Mouse (Mus musculus) kidney, adult 2 months (tissue): ENCODE results near the gene Ltb. TPM values are rescaled to one million over a fixed set of nuclear protein-coding genes. Genes with fewer than 3 reads are reported as not detected.
A peak's percentile ranks its signal among the peaks of the same experiment; 100 is the strongest.

ENCODE experiments used
- DNase-seq: peaks from one replicate; pipeline ENCODE4 v3.0.0; 2021
- H3K27ac ChIP-seq: fragments of 200-500 bp; 2 replicates; pipeline ENCODE4 v1.5.1; 2012; ENCODE audit warnings: low read depth, low read length, control low read depth, inconsistent platforms; ENCODE audit not compliant: insufficient read depth
- H3K27me3 ChIP-seq: fragments of 200-500 bp; replicated peaks from 2 replicates; pipeline ENCODE4 v1.6.1; 2012; ENCODE audit warnings: mild to moderate bottlenecking, moderate library complexity, low read length, inconsistent platforms; ENCODE audit not compliant: control insufficient read depth, insufficient read depth
- H3K36me3 ChIP-seq: fragments of 200-500 bp; 2 replicates; pipeline ENCODE4 v1.6.1; 2012; ENCODE audit warnings: mild to moderate bottlenecking, moderate library complexity, low read length, inconsistent platforms; ENCODE audit not compliant: control insufficient read depth, insufficient read depth
- H3K4me1 ChIP-seq: fragments of 200-500 bp; 2 replicates; pipeline ENCODE4 v1.6.1; 2011; ENCODE audit warnings: low read length; ENCODE audit not compliant: control insufficient read depth, insufficient read depth
- H3K4me3 ChIP-seq: fragments of 200-500 bp; 2 replicates; pipeline ENCODE4 v1.5.1; 2011; ENCODE audit warnings: mild to moderate bottlenecking, low read depth, low read length, control low read depth; ENCODE audit not compliant: insufficient read depth
- CTCF ChIP-seq: fragments of 200-500 bp; conservative IDR thresholded peaks from 2 replicates; pipeline ENCODE4 v1.5.1; 2011; ENCODE audit warnings: low read depth, mild to moderate bottlenecking, control low read depth, low read length, moderate library complexity, mixed read lengths; ENCODE audit not compliant: insufficient read depth, insufficient read length
- POLR2A ChIP-seq: fragments of 200-500 bp; IDR thresholded peaks from one replicate; pipeline ENCODE4 v1.6.1; 2011; ENCODE audit warnings: low read depth, low read length, control low read depth
- WGBS: fragments of 180-500 bp; shearing (Covaris S2); methylation state at CpG from one replicate; pipeline ENCODE4 v1.1.7; 2018; 5-methylcytosine and 5-hydroxymethylcytosine counted together
- polyA plus RNA-seq: library from polyadenylated mRNA; depleted of rRNA; stranded (reverse); fragments of >200 nt; gene quantifications from 2 replicates; pipeline ENCODE4 v1.2.3, GENCODE M21; 2012

The Ltb gene
- polyA plus RNA-seq, 1 experiment = 20.9 TPM

- H3K4me1 ChIP-seq = 0 out of 2 replicates have a peak, but pooled peaks cover 5% of the 10 kb centered on the region
- H3K4me3 ChIP-seq = no peak overlapping the region
- TF ChIP-seq CTCF = no peak
- TF ChIP-seq POLR2A = no peak
- H3K27ac ChIP-seq = no peak overlapping the region
- no peaks in the 10 kb centered on the region for H3K27me3 ChIP-seq
- no peak for DNase-seq
- H3K36me3 ChIP-seq = no peaks in the 10 kb centered on the region
- WGBS = 61% methylated on average over 6 of the region's 6 CpGs
These were observed 18.9 kb upstream of the Ltb start for GRCm38 (mm10) chr17:35175382-35175781.

GRCm38 (mm10) chr17:35175968-35176367 lies 18.3 kb upstream of the Ltb start, which contains the start of gene Aif1:
Gene Aif1 (minus strand): TSS chr17:35176068.
- Histone ChIP-seq H3K27me3 (no peaks in the 10 kb centered on the region), H3K27ac (no peak within 1 kb of the TSS), H3K4me1 (0 out of 2 replicates have a peak, but pooled peaks cover 5% of the 10 kb centered on the region), H3K4me3 (no peak within 1 kb of the TSS), H3K36me3 (no peaks in the 10 kb centered on the region)
- 81% methylated on average over 2 of the region's 2 CpGs for WGBS
- no peak for DNase-seq
- TF ChIP-seq POLR2A (no peak), CTCF (no peak)

- H3K27me3 ChIP-seq = no peaks in the 10 kb centered on the region
- 0 out of 2 replicates have a peak, but pooled peaks cover 3% of the 10 kb centered on the region for H3K4me1 ChIP-seq
- H3K4me3 ChIP-seq = no peak overlapping the region
- TF ChIP-seq CTCF (peak; percentile 97), POLR2A (no peak)
- WGBS = 17% methylated on average over 5 of the region's 5 CpGs
- H3K36me3 ChIP-seq = no peaks in the 10 kb centered on the region
- peak; percentile 77 for DNase-seq
- H3K27ac ChIP-seq = no peak overlapping the region
These were observed 15.7 kb upstream of the Ltb start for GRCm38 (mm10) chr17:35178528-35178927.

GRCm38 (mm10) chr17:35180093-35180492 lies 14.1 kb upstream of the Ltb start:
- H3K36me3 ChIP-seq = no peaks in the 10 kb centered on the region
- H3K4me1 ChIP-seq = no peaks in the 10 kb centered on the region
- no peak for DNase-seq

GRCm38 (mm10) chr17:35185639-35186611 lies 8.3 kb upstream of the Ltb start:
- DNase-seq = peak; percentile 76
- no peaks in the 10 kb centered on the region for H3K36me3 ChIP-seq
- peak overlapping the region; percentile 15; the same call in 1 of the 2 replicates for H3K27ac ChIP-seq
- no peaks in the 10 kb centered on the region for H3K27me3 ChIP-seq
- H3K4me1 ChIP-seq = no peaks in the 10 kb centered on the region
- TF ChIP-seq POLR2A (no peak), CTCF (no peak)
- 7% methylated on average over 16 of the region's 18 CpGs for WGBS
- peak overlapping the region; percentile 42 for H3K4me3 ChIP-seq

More at GRCm38 (mm10) chr17:35180093-35180492, 14.1 kb upstream of the Ltb start:
- WGBS = 88% methylated on average over 5 of the region's 5 CpGs
- Histone ChIP-seq H3K4me3 (no peak overlapping the region), H3K27me3 (no peaks in the 10 kb centered on the region), H3K27ac (no peak overlapping the region)
- TF ChIP-seq CTCF (no peak), POLR2A (no peak)

- WGBS = 6% methylated on average over 4 of the region's 4 CpGs
- no peak for DNase-seq
- no peaks in the 10 kb centered on the region for H3K36me3 ChIP-seq
- H3K4me3 ChIP-seq = peak overlapping the region; percentile 42; the same call in 1 of the 2 replicates
- H3K27ac ChIP-seq = no peak overlapping the region
- no peaks in the 10 kb centered on the region for H3K4me1 ChIP-seq
- TF ChIP-seq CTCF = no peak
- TF ChIP-seq POLR2A = no peak
- H3K27me3 ChIP-seq = no peaks in the 10 kb centered on the region
These were observed 7.6 kb upstream of the Ltb start for GRCm38 (mm10) chr17:35186681-35187080.

- no peak for DNase-seq
- 63% methylated on average over 4 of the region's 4 CpGs for WGBS
- no peak overlapping the region for H3K4me3 ChIP-seq
- H3K27me3 ChIP-seq = no peaks in the 10 kb centered on the region
- TF ChIP-seq CTCF = no peak
- TF ChIP-seq POLR2A = no peak
- H3K4me1 ChIP-seq = no peaks in the 10 kb centered on the region
- H3K36me3 ChIP-seq = no peaks in the 10 kb centered on the region
- no peak overlapping the region for H3K27ac ChIP-seq
These were observed 6.9 kb upstream of the Ltb start for GRCm38 (mm10) chr17:35187345-35187744.
